Mouse (Mus musculus) liver, postnatal 0 days (tissue): ENCODE data around the gene Nwd2. TPM values are rescaled to one million over a fixed set of nuclear protein-coding genes. Genes with fewer than 3 reads are reported as not detected.
A peak's percentile ranks its signal among the peaks of the same experiment; 100 is the strongest.

Source experiments
- ATAC-seq: fragments of 200-750 bp; cut with Nextera tagmentation; 2 replicates; pipeline ENCODE4 v1.8.0; 2017; ENCODE audit warnings: mild to moderate bottlenecking, moderate library complexity
- DNase-seq: peaks from one replicate; pipeline ENCODE4 v3.0.0-alpha.2; 2016
- H3K27ac ChIP-seq: fragments of 300-500 bp; sonication (generic); 2 replicates; pipeline ENCODE4 v1.5.1; 2014; ENCODE audit warnings: antibody characterized with exemption, moderate library complexity, mild to moderate bottlenecking, low read depth
- H3K27me3 ChIP-seq: fragments of 300-500 bp; sonication (generic); 2 replicates; pipeline ENCODE4 v1.6.1; 2014; ENCODE audit warnings: low read length, control low read depth, mixed read lengths; ENCODE audit not compliant: insufficient read depth
- H3K36me3 ChIP-seq: fragments of 300-500 bp; sonication (generic); replicated peaks from 2 replicates; pipeline ENCODE4 v1.6.1; 2014; ENCODE audit warnings: mild to moderate bottlenecking, control low read depth, low read length, moderate library complexity, mixed read lengths; ENCODE audit not compliant: insufficient read depth
- H3K4me1 ChIP-seq: fragments of 300-500 bp; sonication (generic); 2 replicates; pipeline ENCODE4 v1.6.1; 2014; ENCODE audit warnings: antibody characterized with exemption, mild to moderate bottlenecking, control low read depth; ENCODE audit not compliant: insufficient read depth
- H3K4me2 ChIP-seq: fragments of 300-500 bp; sonication (generic); 2 replicates; pipeline ENCODE4 v1.6.1; 2014; ENCODE audit warnings: low read depth, mild to moderate bottlenecking, low read length, moderate library complexity, mixed read lengths
- H3K4me3 ChIP-seq: fragments of 300-500 bp; sonication (generic); 2 replicates; pipeline ENCODE4 v1.5.1; 2014; ENCODE audit warnings: low read depth, low read length
- H3K9ac ChIP-seq: fragments of 300-500 bp; sonication (generic); replicated peaks from 2 replicates; pipeline ENCODE4 v1.6.1; 2014; ENCODE audit warnings: mild to moderate bottlenecking, moderate library complexity
- H3K9me3 ChIP-seq: fragments of 300-500 bp; sonication (generic); 2 replicates; pipeline ENCODE4 v1.6.1; 2016; ENCODE audit warnings: mild to moderate bottlenecking, control low read depth, low read length, mixed read lengths
- CTCF ChIP-seq: sonication (generic); IDR thresholded peaks from 2 replicates; pipeline ENCODE4 v1.5.1; 2016; ENCODE audit warnings: antibody characterized with exemption, low read depth
- EP300 ChIP-seq: IDR thresholded peaks from 2 replicates; pipeline ENCODE4 v1.6.1; 2016; ENCODE audit warnings: antibody characterized with exemption, low read depth, mild to moderate bottlenecking
- WGBS: fragments of 180-500 bp; shearing (Covaris S2); extraction: QIAGEN DNeasy Blood & Tissue Kit; methylation state at CpG from one replicate; pipeline ENCODE4 v1.1.7; 2014; ENCODE audit not compliant: insufficient replicate concordance; 5-methylcytosine and 5-hydroxymethylcytosine counted together
- polyA plus RNA-seq: library from polyadenylated mRNA; unstranded; fragments of >200 nt; fragmentation: Nextera tagmentation; extraction: Ambion mirVana; gene quantifications from 2 replicates; pipeline ENCODE4 v1.2.1, GENCODE M21; 2015

The Nwd2 gene
- polyA plus RNA-seq, 1 experiment from 2014 or later: 0.06 TPM

GRCm38 (mm10) chr5:63828380-63829185 is 179.7 kb downstream of the Nwd2 start:
- TF ChIP-seq EP300: peak; percentile 61; the same call in 1 of the 2 replicates
- TF ChIP-seq CTCF: no peak
- ATAC-seq: peak; percentile 66
- peaks cover 69% of the 10 kb centered on the region for H3K4me1 ChIP-seq
- H3K9me3 ChIP-seq: no peaks in the 10 kb centered on the region
- DNase-seq: no peak
- 50% methylated on average over 10 of the region's 10 CpGs for WGBS
- no peak overlapping the region for H3K9ac ChIP-seq
- H3K36me3 ChIP-seq: no peaks in the 10 kb centered on the region
- H3K4me3 ChIP-seq: no peak overlapping the region
- H3K27me3 ChIP-seq: no peaks in the 10 kb centered on the region
- no peak overlapping the region for H3K4me2 ChIP-seq
- peak overlapping the region; percentile 80 for H3K27ac ChIP-seq

GRCm38 (mm10) chr5:63831054-63831453 is 182.2 kb downstream of the Nwd2 start:
- DNase-seq: no peak
- H3K4me1 ChIP-seq: peaks cover 57% of the 10 kb centered on the region
- no peaks in the 10 kb centered on the region for H3K27me3 ChIP-seq
- WGBS: 41% methylated on average over 4 of the region's 4 CpGs
- no peaks in the 10 kb centered on the region for H3K9me3 ChIP-seq
- no peak for ATAC-seq
- no peak overlapping the region for H3K9ac ChIP-seq
- TF ChIP-seq EP300 (no peak), CTCF (no peak)
- H3K4me2 ChIP-seq: peak overlapping the region; percentile 52
- H3K4me3 ChIP-seq: no peak overlapping the region
- H3K36me3 ChIP-seq: no peaks in the 10 kb centered on the region
- peak overlapping the region; percentile 53 for H3K27ac ChIP-seq

- no peak for TF ChIP-seq CTCF
- no peak for TF ChIP-seq EP300
- Histone ChIP-seq H3K27ac (no peak overlapping the region), H3K9ac (no peak overlapping the region), H3K27me3 (no peaks in the 10 kb centered on the region), H3K4me1 (peaks cover 43% of the 10 kb centered on the region), H3K4me3 (no peak overlapping the region), H3K36me3 (no peaks in the 10 kb centered on the region), H3K4me2 (no peak overlapping the region), H3K9me3 (no peaks in the 10 kb centered on the region)
- ATAC-seq: no peak
- DNase-seq: no peak
- WGBS: 76% methylated on average over 5 of the region's 5 CpGs
Measured at GRCm38 (mm10) chr5:63833955-63834354, 185.1 kb downstream of the Nwd2 start.

GRCm38 (mm10) chr5:63834435-63834834 is 185.5 kb downstream of the Nwd2 start:
- WGBS: 90% methylated on average over 3 of the region's 3 CpGs
- no peak for ATAC-seq

GRCm38 (mm10) chr5:63837115-63837514 is 188.2 kb downstream of the Nwd2 start:
- Histone ChIP-seq H3K27ac (peak overlapping the region; percentile 50; the same call in 1 of the 2 replicates), H3K4me1 (peaks cover 19% of the 10 kb centered on the region), H3K9me3 (no peaks in the 10 kb centered on the region), H3K9ac (no peak overlapping the region), H3K4me2 (0 out of 2 replicates have a peak overlapping the region, but pooled peaks have one; percentile 7), H3K4me3 (no peak overlapping the region), H3K36me3 (no peaks in the 10 kb centered on the region), H3K27me3 (no peaks in the 10 kb centered on the region)
- TF ChIP-seq EP300 (no peak), CTCF (no peak)
- ATAC-seq (peak; percentile 79), DNase-seq (peak; percentile 39)
- WGBS: 33% methylated on average over 5 of the region's 5 CpGs

More at GRCm38 (mm10) chr5:63834435-63834834, 185.5 kb downstream of the Nwd2 start:
- H3K9ac ChIP-seq: no peak overlapping the region
- H3K36me3 ChIP-seq: no peaks in the 10 kb centered on the region
- H3K4me3 ChIP-seq: no peak overlapping the region
- H3K27me3 ChIP-seq: no peaks in the 10 kb centered on the region
- no peaks in the 10 kb centered on the region for H3K9me3 ChIP-seq
- no peak for DNase-seq
- TF ChIP-seq CTCF: no peak
- TF ChIP-seq EP300: no peak
- no peak overlapping the region for H3K4me2 ChIP-seq
- no peak overlapping the region for H3K27ac ChIP-seq
- H3K4me1 ChIP-seq: peaks cover 42% of the 10 kb centered on the region

GRCm38 (mm10) chr5:63837851-63838250 is 188.9 kb downstream of the Nwd2 start:
- Histone ChIP-seq H3K9ac (no peak overlapping the region), H3K4me2 (no peak overlapping the region), H3K4me3 (no peak overlapping the region), H3K9me3 (no peaks in the 10 kb centered on the region), H3K36me3 (no peaks in the 10 kb centered on the region), H3K27me3 (no peaks in the 10 kb centered on the region), H3K27ac (no peak overlapping the region), H3K4me1 (peaks cover 16% of the 10 kb centered on the region)
- 65% methylated on average over 2 of the region's 2 CpGs for WGBS
- no peak for TF ChIP-seq EP300
- no peak for TF ChIP-seq CTCF
- ATAC-seq (no peak), DNase-seq (no peak)
